Mouse (Mus musculus): ENCODE measurements around the gene Prkar2a. TPM values are rescaled to one million over a fixed set of nuclear protein-coding genes. Genes with fewer than 3 reads are reported as not detected.

The Prkar2a gene
- polyA plus RNA-seq, 1 experiment from 2014 or later, result 55.8 TPM

DNA sequence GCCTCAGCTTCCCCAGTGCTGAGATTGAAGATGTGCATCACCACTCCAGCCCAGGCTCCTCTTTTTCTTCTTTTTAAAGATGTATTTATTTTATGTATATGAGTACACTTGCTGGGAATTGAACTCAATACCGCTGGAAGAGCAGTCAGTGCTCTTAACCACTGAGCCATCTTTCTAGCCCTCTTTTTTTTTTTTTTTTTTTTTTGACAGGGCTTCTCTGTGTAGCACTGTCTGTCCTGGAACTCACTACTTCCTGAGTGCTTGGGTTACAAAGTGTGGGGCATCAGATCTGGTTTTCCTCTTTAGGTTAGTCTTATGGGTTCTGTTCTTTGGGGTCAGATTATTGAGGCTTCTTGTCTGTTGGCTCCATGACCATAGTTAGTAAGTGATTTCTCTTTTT lies 5.4 kb downstream of the Prkar2a start:
- Histone ChIP-seq H3K4me1 (peaks cover 31% of the 10 kb centered on the region), H3K9me3 (no peaks in the 10 kb centered on the region), H3K27me3 (peaks cover 10% of the 10 kb centered on the region; the same call in 1 of the 2 replicates), H3K36me3 (replicated peaks) (no peaks in the 10 kb centered on the region), H3K9ac (0 out of 2 replicates have a peak overlapping the region, but pooled peaks have one; percentile 21), H3K4me2 (peak overlapping the region; percentile 85), H3K4me3 (replicated peaks) (no peak overlapping the region), H3K27ac (no peak overlapping the region)
- ATAC-seq (ENCODE audit: low FRiP score), result no peak
- 100% methylated on average over 1 of the region's 1 CpGs for WGBS

DNA sequence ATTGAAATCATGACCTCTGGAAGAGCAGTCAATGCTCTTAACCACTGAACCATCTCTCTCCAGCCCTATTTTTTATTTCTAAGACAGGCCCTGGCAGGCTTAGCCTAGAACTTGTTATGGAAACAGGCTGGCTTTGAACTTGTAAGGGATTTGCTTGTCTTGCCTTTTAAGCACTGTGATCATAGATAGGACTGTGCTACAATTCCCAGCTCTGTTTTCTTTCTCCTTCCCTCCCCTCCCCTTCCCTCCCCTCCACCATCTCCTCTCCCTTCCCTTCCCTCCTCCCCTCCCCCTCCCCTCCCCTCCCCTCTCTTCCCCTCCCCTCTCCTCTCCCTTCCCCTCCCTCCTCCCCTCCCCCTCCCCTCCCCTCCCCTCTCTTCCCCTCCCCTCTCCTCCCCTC lies 13.4 kb downstream of the Prkar2a start:
- no peak overlapping the region for H3K4me3 ChIP-seq (replicated peaks)

DNA sequence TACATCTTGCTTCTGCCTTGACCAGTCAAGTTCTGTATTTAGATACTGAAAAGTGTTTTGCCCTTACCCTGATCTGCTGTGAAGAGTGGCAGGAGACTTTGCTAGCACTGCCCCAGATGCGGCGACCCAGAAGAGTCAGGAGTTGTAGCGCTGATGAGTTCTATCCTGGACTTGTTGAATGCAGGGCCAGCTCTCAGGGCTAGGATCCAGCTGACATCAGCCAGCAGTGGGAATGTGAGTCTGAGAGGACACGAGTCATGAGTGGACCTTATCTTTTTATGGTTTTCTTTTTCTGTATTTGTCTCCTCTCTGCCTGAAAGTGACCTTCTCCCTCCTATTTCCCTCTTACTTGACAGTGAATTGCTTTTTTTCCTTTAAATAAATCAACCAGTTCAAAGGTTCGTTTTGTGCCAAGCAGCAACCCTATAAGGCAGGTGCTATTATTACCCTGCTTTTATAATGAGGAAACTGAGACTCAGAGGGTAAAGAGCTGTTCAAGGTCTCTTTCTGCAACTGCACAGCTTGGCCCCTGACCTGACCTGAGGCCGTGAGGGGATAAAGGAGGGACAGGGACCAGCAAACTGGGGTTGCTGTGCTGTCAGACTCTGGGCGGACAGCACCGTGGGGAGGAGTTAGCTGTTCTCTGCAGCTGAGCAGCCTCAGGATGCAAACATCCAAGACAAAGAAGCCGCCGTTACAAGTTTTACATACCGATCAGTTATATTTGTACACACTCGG lies 14.4 kb downstream of the Prkar2a start:
- H3K27ac ChIP-seq, result no peak overlapping the region
- WGBS, result 43% methylated on average over 12 of the region's 12 CpGs

More for the DNA sequence above, 13.4 kb downstream of the Prkar2a start:
- Histone ChIP-seq H3K4me1 (peaks cover 10% of the 10 kb centered on the region), H3K27ac (no peak overlapping the region), H3K9me3 (no peaks in the 10 kb centered on the region), H3K36me3 (replicated peaks) (no peaks in the 10 kb centered on the region), H3K9ac (no peak overlapping the region), H3K4me2 (no peak overlapping the region), H3K27me3 (no peaks in the 10 kb centered on the region)
- no peak for ATAC-seq (ENCODE audit: low FRiP score)

DNA sequence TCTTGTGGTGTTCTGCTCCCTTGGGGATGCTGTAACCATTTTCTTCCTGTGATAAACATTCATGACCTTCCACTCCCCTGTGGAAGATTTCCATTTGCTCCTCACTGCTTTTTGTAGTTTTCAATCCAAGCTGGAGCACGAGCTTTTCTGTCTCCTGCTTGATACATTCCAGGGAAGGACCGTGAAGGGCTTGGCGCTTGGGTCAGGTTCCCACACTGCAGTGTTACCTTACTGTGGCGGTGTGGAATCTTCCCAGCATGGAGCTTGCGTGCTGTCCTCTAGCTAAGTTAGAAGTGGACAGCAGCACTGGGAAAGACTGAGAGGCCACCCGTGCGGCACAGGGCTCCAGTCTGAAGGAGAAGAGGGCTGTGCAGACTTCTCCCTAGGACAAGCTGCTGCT lies 15.5 kb downstream of the Prkar2a start:
- Histone ChIP-seq H3K27ac (no peak overlapping the region), H3K9me3 (no peaks in the 10 kb centered on the region), H3K27me3 (no peaks in the 10 kb centered on the region), H3K4me3 (replicated peaks) (no peak overlapping the region), H3K4me1 (peaks cover 10% of the 10 kb centered on the region), H3K4me2 (no peak overlapping the region), H3K36me3 (replicated peaks) (no peaks in the 10 kb centered on the region), H3K9ac (no peak overlapping the region)
- ATAC-seq (ENCODE audit: low FRiP score), result no peak
- WGBS, result 83% methylated on average over 7 of the region's 7 CpGs

More for the DNA sequence above, 14.4 kb downstream of the Prkar2a start:
- no peak for ATAC-seq (ENCODE audit: low FRiP score)
- Histone ChIP-seq H3K4me3 (replicated peaks) (no peak overlapping the region), H3K9ac (no peak overlapping the region), H3K27me3 (no peaks in the 10 kb centered on the region), H3K9me3 (no peaks in the 10 kb centered on the region), H3K4me1 (peaks cover 10% of the 10 kb centered on the region), H3K4me2 (no peak overlapping the region), H3K36me3 (replicated peaks) (no peaks in the 10 kb centered on the region)

DNA sequence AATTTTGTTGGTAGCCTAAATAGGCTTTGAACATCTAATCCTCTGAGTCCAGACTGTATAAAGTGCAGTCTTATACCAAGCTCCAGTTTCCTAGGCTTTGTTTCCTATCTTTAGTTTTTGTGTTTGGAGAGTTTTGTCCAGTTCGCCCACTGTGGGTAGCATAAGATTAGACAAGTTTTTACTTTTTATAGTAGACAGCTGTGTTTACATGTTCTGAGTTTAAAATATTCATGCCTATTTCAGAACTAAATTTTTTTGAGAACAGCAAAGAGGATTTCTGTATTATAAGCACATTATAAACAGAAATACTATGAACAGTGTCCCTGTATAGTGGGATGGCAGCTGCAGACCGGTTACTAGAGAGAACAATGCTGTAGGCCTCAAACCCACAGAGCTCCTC lies 18.1 kb downstream of the Prkar2a start:
- no peak overlapping the region for H3K27ac ChIP-seq
- H3K9ac ChIP-seq, result no peak overlapping the region
- peaks cover 10% of the 10 kb centered on the region for H3K4me1 ChIP-seq
- H3K36me3 ChIP-seq (replicated peaks), result no peaks in the 10 kb centered on the region
- no peaks in the 10 kb centered on the region for H3K27me3 ChIP-seq
- 91% methylated on average over 2 of the region's 2 CpGs for WGBS
- H3K4me2 ChIP-seq, result no peak overlapping the region
- ATAC-seq (ENCODE audit: low FRiP score), result no peak
- H3K9me3 ChIP-seq, result no peaks in the 10 kb centered on the region
- H3K4me3 ChIP-seq (replicated peaks), result no peak overlapping the region

DNA sequence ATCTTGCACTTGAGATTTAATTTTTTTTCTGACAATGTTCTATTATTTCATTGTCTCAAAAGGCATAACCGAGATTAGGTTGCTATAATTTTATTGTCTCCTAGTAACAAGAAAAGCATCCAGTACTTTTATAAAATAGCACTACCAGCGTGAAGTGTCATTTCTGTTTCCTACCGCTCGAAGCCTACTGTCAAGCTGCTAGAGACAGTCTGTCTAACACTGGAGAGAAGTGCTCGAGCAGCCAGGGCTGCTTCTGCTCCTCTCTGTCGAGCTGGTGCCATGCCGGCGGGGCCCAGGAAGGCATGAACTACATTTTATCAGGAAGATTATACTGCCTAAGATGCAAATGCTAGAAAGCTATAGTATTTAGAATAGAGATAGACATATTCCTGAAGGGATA lies 19.7 kb downstream of the Prkar2a start:
- Histone ChIP-seq H3K27me3 (no peaks in the 10 kb centered on the region), H3K9ac (no peak overlapping the region), H3K9me3 (no peaks in the 10 kb centered on the region), H3K4me1 (peaks cover 2% of the 10 kb centered on the region), H3K36me3 (replicated peaks) (no peaks in the 10 kb centered on the region), H3K27ac (no peak overlapping the region), H3K4me2 (no peak overlapping the region), H3K4me3 (replicated peaks) (no peak overlapping the region)
- WGBS, result 93% methylated on average over 8 of the region's 8 CpGs
- ATAC-seq (ENCODE audit: low FRiP score), result no peak

DNA sequence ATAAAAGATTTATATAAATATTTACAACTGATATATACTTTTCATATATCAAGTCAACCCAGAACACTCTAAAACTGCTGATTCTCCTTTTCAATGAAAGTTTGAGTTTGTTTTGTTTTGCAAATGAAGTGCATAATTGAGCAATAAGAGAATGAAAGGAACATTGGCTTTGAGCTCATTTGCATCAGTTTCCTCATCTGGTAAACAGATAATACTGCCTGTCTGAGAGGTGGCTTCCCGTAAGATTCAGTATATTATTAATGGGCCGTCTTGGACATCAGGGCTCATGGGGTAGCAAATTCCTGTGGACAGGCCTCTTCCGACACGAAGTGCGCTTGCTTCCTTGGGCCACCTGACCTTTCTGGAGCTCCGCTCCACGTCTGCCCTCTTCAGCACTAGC lies 21.7 kb downstream of the Prkar2a start:
- Histone ChIP-seq H3K27ac (no peak overlapping the region), H3K4me1 (no peaks in the 10 kb centered on the region), H3K9me3 (no peaks in the 10 kb centered on the region), H3K9ac (no peak overlapping the region), H3K4me3 (replicated peaks) (no peak overlapping the region), H3K36me3 (replicated peaks) (no peaks in the 10 kb centered on the region), H3K27me3 (no peaks in the 10 kb centered on the region), H3K4me2 (no peak overlapping the region)
- ATAC-seq (ENCODE audit: low FRiP score), result no peak
- 82% methylated on average over 7 of the region's 7 CpGs for whole genome bisulfite sequencing

DNA sequence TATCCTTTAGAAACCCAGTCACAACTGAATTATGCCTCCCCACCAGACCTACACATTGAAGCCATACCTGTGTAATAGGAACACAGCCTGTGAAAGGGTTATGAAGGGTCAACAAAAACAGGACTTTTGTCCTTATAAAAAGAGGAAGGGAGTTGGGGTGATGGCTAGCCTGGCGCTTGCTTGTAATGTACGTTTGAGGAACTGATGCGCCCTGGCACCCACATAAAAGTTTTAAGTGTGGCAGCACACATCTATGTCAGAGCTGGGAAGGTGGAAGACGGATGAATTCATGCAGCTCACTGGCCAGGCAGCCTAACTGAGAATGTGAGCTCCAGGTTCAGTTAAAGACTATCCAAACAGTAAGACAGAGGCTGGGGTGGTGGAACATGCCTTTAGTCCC lies 27.1 kb downstream of the Prkar2a start:
- 94% methylated on average over 4 of the region's 4 CpGs for WGBS
- H3K4me2 ChIP-seq, result no peak overlapping the region
- no peak overlapping the region for H3K4me3 ChIP-seq (replicated peaks)
- H3K27ac ChIP-seq, result no peak overlapping the region
- H3K27me3 ChIP-seq, result no peaks in the 10 kb centered on the region
- H3K4me1 ChIP-seq, result no peaks in the 10 kb centered on the region
- no peak for ATAC-seq (ENCODE audit: low FRiP score)
- no peaks in the 10 kb centered on the region for H3K9me3 ChIP-seq
- no peak overlapping the region for H3K9ac ChIP-seq
- H3K36me3 ChIP-seq (replicated peaks), result peaks cover 27% of the 10 kb centered on the region

DNA sequence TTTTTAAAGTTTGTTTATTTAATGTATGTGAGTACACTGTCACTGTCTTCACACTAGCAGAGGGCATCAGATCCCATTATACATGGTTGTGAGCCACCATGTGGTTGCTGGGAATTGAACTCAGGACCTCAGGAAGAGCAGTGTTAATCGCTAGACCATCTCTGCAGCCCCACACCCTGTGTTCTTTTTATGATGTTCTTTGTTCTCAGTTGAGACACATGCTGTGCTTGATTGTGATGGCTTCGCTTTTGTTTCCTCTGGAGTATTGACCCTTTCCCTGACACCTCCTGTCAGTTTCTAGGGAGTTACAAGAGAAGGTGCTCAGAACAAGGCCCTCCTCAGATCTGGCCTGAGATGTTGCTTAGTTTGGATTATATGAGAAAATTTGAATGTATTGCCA lies 34.6 kb downstream of the Prkar2a start:
- H3K4me2 ChIP-seq, result no peak overlapping the region
- no peaks in the 10 kb centered on the region for H3K27me3 ChIP-seq
- 21% methylated on average over 2 of the region's 2 CpGs for WGBS
- no peak overlapping the region for H3K9ac ChIP-seq
- ATAC-seq (ENCODE audit: low FRiP score), result no peak
- H3K9me3 ChIP-seq, result no peaks in the 10 kb centered on the region
- no peak overlapping the region for H3K27ac ChIP-seq
- peaks cover 24% of the 10 kb centered on the region for H3K36me3 ChIP-seq (replicated peaks)
- H3K4me1 ChIP-seq, result no peaks in the 10 kb centered on the region
- no peak overlapping the region for H3K4me3 ChIP-seq (replicated peaks)

DNA sequence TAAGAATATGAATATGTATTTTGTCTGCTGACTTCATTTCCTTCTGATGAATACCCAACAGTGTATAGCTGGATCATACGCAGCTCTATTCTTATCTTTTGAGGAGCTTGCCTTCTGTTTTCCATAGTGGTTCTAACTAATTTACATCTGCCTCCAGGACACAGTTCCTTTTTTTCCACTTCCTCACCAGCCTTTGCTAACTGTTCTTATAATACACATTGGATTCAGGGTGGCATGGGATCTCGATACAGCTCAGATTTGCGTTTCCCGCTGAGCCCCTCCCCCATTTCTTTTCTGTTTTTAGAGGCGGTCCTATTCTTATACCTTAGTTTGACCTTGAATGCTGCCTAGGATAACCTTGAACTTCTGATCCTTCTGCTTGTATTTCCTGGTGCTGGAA lies 37.0 kb downstream of the Prkar2a start:
- Histone ChIP-seq H3K36me3 (replicated peaks) (peaks cover 10% of the 10 kb centered on the region), H3K4me1 (no peaks in the 10 kb centered on the region), H3K9me3 (no peaks in the 10 kb centered on the region), H3K27me3 (no peaks in the 10 kb centered on the region), H3K4me2 (no peak overlapping the region), H3K27ac (no peak overlapping the region), H3K9ac (no peak overlapping the region), H3K4me3 (replicated peaks) (no peak overlapping the region)
- no peak for ATAC-seq (ENCODE audit: low FRiP score)
- WGBS, result 89% methylated on average over 5 of the region's 5 CpGs

DNA sequence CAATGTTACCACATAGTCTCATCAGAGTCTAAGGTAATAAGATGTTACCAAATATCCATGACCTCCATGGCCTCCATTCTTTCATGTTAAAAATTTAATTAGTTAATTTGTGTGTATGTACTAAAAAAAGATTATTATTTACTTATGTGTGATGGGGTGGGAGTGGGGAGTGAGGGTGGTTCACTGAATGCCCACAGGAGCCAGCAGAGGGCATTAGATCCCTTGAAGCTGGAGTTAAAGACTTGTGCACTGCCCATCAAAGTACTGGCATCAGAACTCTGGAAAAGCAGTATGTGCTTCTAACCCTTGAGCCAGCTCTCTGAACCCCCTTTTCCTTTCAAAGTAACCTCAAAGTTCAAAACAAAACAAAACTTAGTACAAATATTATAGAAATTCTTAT lies 39.9 kb downstream of the Prkar2a start:
- Histone ChIP-seq H3K9me3 (no peaks in the 10 kb centered on the region), H3K36me3 (replicated peaks) (peaks cover 7% of the 10 kb centered on the region), H3K27ac (no peak overlapping the region), H3K4me2 (no peak overlapping the region), H3K4me1 (no peaks in the 10 kb centered on the region), H3K4me3 (replicated peaks) (no peak overlapping the region), H3K9ac (no peak overlapping the region), H3K27me3 (no peaks in the 10 kb centered on the region)
- no peak for ATAC-seq (ENCODE audit: low FRiP score)

DNA sequence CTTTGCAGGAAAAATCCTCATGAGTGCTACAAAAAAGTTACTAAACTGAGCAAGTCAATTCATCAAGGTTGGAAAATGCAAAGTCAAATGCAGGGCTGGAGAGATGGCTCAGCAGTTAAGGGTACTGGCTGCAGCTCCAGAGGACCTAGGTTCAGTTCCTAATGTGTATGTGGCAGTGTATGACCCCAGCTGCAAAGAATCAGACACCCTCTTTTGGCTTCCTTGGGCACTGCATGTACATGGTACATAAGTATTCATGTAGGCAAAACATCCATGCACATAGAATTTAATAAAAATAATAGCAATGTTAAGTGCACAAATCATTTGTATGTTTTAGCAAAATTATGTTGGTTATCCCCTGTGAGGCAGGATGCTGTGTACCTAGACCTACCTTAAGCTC lies 43.3 kb downstream of the Prkar2a start:
- Histone ChIP-seq H3K36me3 (replicated peaks) (peaks cover 30% of the 10 kb centered on the region), H3K27me3 (no peaks in the 10 kb centered on the region), H3K4me2 (no peak overlapping the region), H3K4me1 (no peaks in the 10 kb centered on the region), H3K9ac (no peak overlapping the region), H3K27ac (no peak overlapping the region), H3K9me3 (no peaks in the 10 kb centered on the region), H3K4me3 (replicated peaks) (no peak overlapping the region)
- ATAC-seq (ENCODE audit: low FRiP score), result no peak

DNA sequence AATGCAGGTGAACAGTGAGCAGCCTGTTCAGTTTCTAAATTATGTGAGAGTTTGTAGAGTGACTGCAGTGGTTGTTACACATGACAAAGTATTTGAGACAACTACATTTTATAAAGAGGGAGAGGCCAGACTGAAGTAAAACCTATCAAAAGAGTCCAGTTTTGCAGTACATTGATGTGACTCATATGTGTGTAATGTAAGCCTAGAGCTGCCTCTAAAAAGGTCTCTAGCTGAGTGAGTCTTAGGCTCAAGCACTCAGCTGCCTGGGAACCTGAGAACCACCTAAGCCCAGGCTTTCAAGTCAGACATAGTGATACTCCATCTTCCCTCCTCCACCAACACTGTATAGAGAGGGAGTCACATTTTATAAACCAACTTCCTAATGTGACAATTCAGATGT lies 45.5 kb downstream of the Prkar2a start:
- no peak overlapping the region for H3K9ac ChIP-seq
- H3K4me1 ChIP-seq, result no peaks in the 10 kb centered on the region
- no peak overlapping the region for H3K4me3 ChIP-seq (replicated peaks)
- H3K4me2 ChIP-seq, result no peak overlapping the region
- no peak overlapping the region for H3K27ac ChIP-seq
- no peaks in the 10 kb centered on the region for H3K27me3 ChIP-seq
- ATAC-seq (ENCODE audit: low FRiP score), result no peak
- peaks cover 30% of the 10 kb centered on the region for H3K36me3 ChIP-seq (replicated peaks)
- H3K9me3 ChIP-seq, result no peaks in the 10 kb centered on the region
